Comparison of ENCODE assay signal across 13 mouse cellular contexts in genomic region chr13:92662555-92663286, GRCm38 (mm10). TPM values are rescaled to one million over a fixed set of nuclear protein-coding genes. Genes with fewer than 3 reads are reported as not detected.
DNase-seq lines count a peak whose midpoint lies in the region; ATAC-seq and TF ChIP-seq lines count a peak whose summit lies in the region.
"Had no signal": no experiment of that assay in that cellular context is flagged by ENCODE, and none has a peak within 500 bp of the region (broad histone marks: within the 10 kb centered on the region; RNA-seq: fewer than 3 reads in every experiment).

No protein-coding gene starts in this region.

- no peak overlapping the region for H3K9ac ChIP-seq in embryonic facial prominence, embryonic 11.5 days (replicated peaks; ENCODE audit: low read length)
- no peak overlapping the region for H3K9ac ChIP-seq in hindbrain, embryonic 16.5 days (ENCODE audit: low read depth, low read length)
- H3K9ac ChIP-seq in hindbrain, embryonic 13.5 days = no peak overlapping the region
- no peak overlapping the region for H3K9ac ChIP-seq in lung, postnatal 0 days (replicated peaks; ENCODE audit: low read depth)
- H3K9ac ChIP-seq in stomach, embryonic 16.5 days (ENCODE audit: low read length) = no peak overlapping the region
- H3K9ac ChIP-seq: embryonic facial prominence, embryonic 12.5 days; hindbrain, embryonic 12.5 days had no signal

- H3K9me3 ChIP-seq in embryonic facial prominence, embryonic 11.5 days (replicated peaks; ENCODE audit: control insufficient read depth, low read length) = no peaks in the 10 kb centered on the region
- no peaks in the 10 kb centered on the region for H3K9me3 ChIP-seq in embryonic facial prominence, embryonic 10.5 days
- no peaks in the 10 kb centered on the region for H3K9me3 ChIP-seq in hindbrain, embryonic 16.5 days (ENCODE audit: control insufficient read depth, low read length)
- no peaks in the 10 kb centered on the region for H3K9me3 ChIP-seq in hindbrain, embryonic 13.5 days
- no peaks in the 10 kb centered on the region for H3K9me3 ChIP-seq in lung, postnatal 0 days (ENCODE audit: low read length)
- no peaks in the 10 kb centered on the region for H3K9me3 ChIP-seq in stomach, embryonic 16.5 days (replicated peaks; ENCODE audit: control insufficient read depth, low read length)
- H3K9me3 ChIP-seq: embryonic facial prominence, embryonic 12.5 days; hindbrain, embryonic 12.5 days had no signal

- DNase-seq in embryonic facial prominence, embryonic 11.5 days (ENCODE audit: low spot score) = peak; percentile 30
- DNase-seq in embryonic facial prominence, embryonic 10.5 days (ENCODE audit: low spot score) = no peak
- DNase-seq in lung, postnatal 0 days (ENCODE audit: low spot score) = peak; percentile 39
- no peak for DNase-seq in lung, adult 2 months
- DNase-seq in ovary, postnatal 36 days (ENCODE audit: low spot score) = no peak
- DNase-seq: cerebellum, adult 8-10 months; right cerebral cortex, postnatal 14 days had no signal

- TF ChIP-seq EP300 in lung, postnatal 0 days (IDR thresholded peaks at IDR 0.05) = 0 out of 2 replicates have a peak, but pooled peaks have one; percentile 35

- 0 out of 2 replicates have a peak, but pooled peaks cover 4% of the 10 kb centered on the region for H3K4me1 ChIP-seq in embryonic facial prominence, embryonic 11.5 days (ENCODE audit: control insufficient read depth, insufficient read depth, low read length)
- peaks cover 28% of the 10 kb centered on the region for H3K4me1 ChIP-seq in embryonic facial prominence, embryonic 10.5 days
- peaks cover 2% of the 10 kb centered on the region; the same call in 1 of the 2 replicates for H3K4me1 ChIP-seq in hindbrain, embryonic 16.5 days (ENCODE audit: control insufficient read depth, insufficient read depth, low read depth, low read length)
- peaks cover 9% of the 10 kb centered on the region; the same call in 1 of the 2 replicates for H3K4me1 ChIP-seq in hindbrain, embryonic 13.5 days (replicated peaks)
- peaks cover 22% of the 10 kb centered on the region for H3K4me1 ChIP-seq in lung, postnatal 0 days (ENCODE audit: insufficient read depth, low read depth, low read length)
- peaks cover 14% of the 10 kb centered on the region for H3K4me1 ChIP-seq in lung, adult 2 months (ENCODE audit: control insufficient read depth, insufficient read depth, low read length)
- H3K4me1 ChIP-seq in stomach, embryonic 16.5 days (ENCODE audit: control insufficient read depth, insufficient read depth, low read length) = peaks cover 15% of the 10 kb centered on the region; the same call in 1 of the 2 replicates
- H3K4me1 ChIP-seq: hindbrain, embryonic 12.5 days had no signal

- H3K27me3 ChIP-seq in embryonic facial prominence, embryonic 11.5 days (ENCODE audit: control insufficient read depth, insufficient read depth, low read length) = no peaks in the 10 kb centered on the region
- no peaks in the 10 kb centered on the region for H3K27me3 ChIP-seq in embryonic facial prominence, embryonic 10.5 days (replicated peaks; ENCODE audit: low read depth, poor library complexity, severe bottlenecking)
- H3K27me3 ChIP-seq in hindbrain, embryonic 16.5 days (replicated peaks; ENCODE audit: control insufficient read depth, insufficient read depth, low read length) = no peaks in the 10 kb centered on the region
- H3K27me3 ChIP-seq in hindbrain, embryonic 13.5 days = no peaks in the 10 kb centered on the region
- H3K27me3 ChIP-seq in lung, postnatal 0 days (replicated peaks; ENCODE audit: insufficient read depth, low read length) = no peaks in the 10 kb centered on the region
- H3K27me3 ChIP-seq in stomach, embryonic 16.5 days (ENCODE audit: control insufficient read depth, insufficient read depth, low read length) = no peaks in the 10 kb centered on the region
- H3K27me3 ChIP-seq: embryonic facial prominence, embryonic 12.5 days; hindbrain, embryonic 12.5 days had no signal

- no peak for TF ChIP-seq CTCF in lung, postnatal 0 days (IDR thresholded peaks at IDR 0.05)
- no peak for TF ChIP-seq CTCF in lung, adult 2 months (IDR thresholded peaks at IDR 0.05; ENCODE audit: insufficient read depth, low read length)

- no peak overlapping the region for H3K4me2 ChIP-seq in embryonic facial prominence, embryonic 11.5 days (ENCODE audit: low read depth, low read length)
- H3K4me2 ChIP-seq in hindbrain, embryonic 16.5 days (ENCODE audit: low read length) = no peak overlapping the region
- no peak overlapping the region for H3K4me2 ChIP-seq in hindbrain, embryonic 13.5 days
- no peak overlapping the region for H3K4me2 ChIP-seq in lung, postnatal 0 days (replicated peaks; ENCODE audit: low read depth, low read length)
- no peak overlapping the region for H3K4me2 ChIP-seq in stomach, embryonic 16.5 days (ENCODE audit: low read depth, low read length)
- H3K4me2 ChIP-seq: embryonic facial prominence, embryonic 12.5 days; hindbrain, embryonic 12.5 days had no signal

- H3K27ac ChIP-seq in embryonic facial prominence, embryonic 11.5 days (replicated peaks; ENCODE audit: low read depth, low read length) = no peak overlapping the region
- no peak overlapping the region for H3K27ac ChIP-seq in embryonic facial prominence, embryonic 10.5 days (replicated peaks)
- H3K27ac ChIP-seq in hindbrain, embryonic 16.5 days (ENCODE audit: low read depth, low read length) = 0 out of 2 replicates have a peak overlapping the region, but pooled peaks have one; percentile 6
- no peak overlapping the region for H3K27ac ChIP-seq in hindbrain, embryonic 13.5 days
- peak overlapping the region; percentile 34; the same call in 1 of the 2 replicates for H3K27ac ChIP-seq in lung, postnatal 0 days (ENCODE audit: low read length)
- 0 out of 2 replicates have a peak overlapping the region, but pooled peaks have one; percentile 10 for H3K27ac ChIP-seq in stomach, embryonic 16.5 days (ENCODE audit: low read length)
- H3K27ac ChIP-seq: embryonic facial prominence, embryonic 12.5 days; hindbrain, embryonic 12.5 days; kidney, postnatal 0 days had no signal

- TF ChIP-seq POLR2A in lung, adult 2 months (IDR thresholded peaks at IDR 0.05; ENCODE audit: borderline replicate concordance, extremely low read depth, low read depth, low read length) = no peak

- H3K36me3 ChIP-seq in embryonic facial prominence, embryonic 11.5 days (replicated peaks; ENCODE audit: control insufficient read depth, insufficient read depth, low read depth, low read length) = no peaks in the 10 kb centered on the region
- H3K36me3 ChIP-seq in embryonic facial prominence, embryonic 10.5 days (replicated peaks) = peaks cover 8% of the 10 kb centered on the region; the same call in 1 of the 2 replicates
- H3K36me3 ChIP-seq in hindbrain, embryonic 16.5 days (ENCODE audit: control insufficient read depth, insufficient read depth, low read length) = peaks cover 5% of the 10 kb centered on the region
- H3K36me3 ChIP-seq in hindbrain, embryonic 13.5 days = peaks cover 12% of the 10 kb centered on the region
- peaks cover 5% of the 10 kb centered on the region; the same call in 1 of the 2 replicates for H3K36me3 ChIP-seq in lung, postnatal 0 days (ENCODE audit: insufficient read depth, low read length)
- no peaks in the 10 kb centered on the region for H3K36me3 ChIP-seq in stomach, embryonic 16.5 days (ENCODE audit: control insufficient read depth, insufficient read depth, low read length)

- no peak for ATAC-seq in embryonic facial prominence, embryonic 11.5 days (replicated peaks; ENCODE audit: insufficient number of reproducible peaks, low FRiP score, low TSS enrichment, low read depth)
- no peak for ATAC-seq in hindbrain, embryonic 16.5 days
- no peak for ATAC-seq in hindbrain, embryonic 13.5 days (ENCODE audit: low FRiP score)
- peak; percentile 66 for ATAC-seq in lung, postnatal 0 days
- ATAC-seq in stomach, embryonic 16.5 days (ENCODE audit: insufficient read depth, low FRiP score) = peak; percentile 58; the same call in 1 of the 2 replicates

- H3K4me3 ChIP-seq in embryonic facial prominence, embryonic 11.5 days (ENCODE audit: low read depth, low read length) = no peak overlapping the region
- H3K4me3 ChIP-seq in embryonic facial prominence, embryonic 10.5 days = no peak overlapping the region
- no peak overlapping the region for H3K4me3 ChIP-seq in hindbrain, embryonic 16.5 days (ENCODE audit: low read length)
- no peak overlapping the region for H3K4me3 ChIP-seq in hindbrain, embryonic 13.5 days
- no peak overlapping the region for H3K4me3 ChIP-seq in lung, postnatal 0 days (ENCODE audit: low read depth, low read length)
- no peak overlapping the region for H3K4me3 ChIP-seq in lung, adult 2 months (replicated peaks; ENCODE audit: extremely low read depth, low read depth, low read length)
- no peak overlapping the region for H3K4me3 ChIP-seq in stomach, embryonic 16.5 days (replicated peaks; ENCODE audit: low read length)
- H3K4me3 ChIP-seq: embryonic facial prominence, embryonic 12.5 days; hindbrain, embryonic 12.5 days had no signal

- WGBS in embryonic facial prominence, embryonic 11.5 days = 47% methylated on average over 8 of the region's 8 CpGs
- whole genome bisulfite sequencing in embryonic facial prominence, embryonic 10.5 days = 58% methylated on average over 8 of the region's 8 CpGs
- WGBS in hindbrain, embryonic 16.5 days = 66% methylated on average over 8 of the region's 8 CpGs
- WGBS in hindbrain, embryonic 13.5 days = 66% methylated on average over 8 of the region's 8 CpGs
- 60% methylated on average over 8 of the region's 8 CpGs for whole genome bisulfite sequencing in lung, postnatal 0 days
- 50% methylated on average over 8 of the region's 8 CpGs for WGBS in lung, adult 2 months
- WGBS in stomach, embryonic 16.5 days = 62% methylated on average over 8 of the region's 8 CpGs

RNA-seq across cellular contexts. Expression of gene Serinc5, which starts 51.8 kb away (rescaled TPM):
- 7.7 and 9.8 TPM in 2 replicates for polyA plus RNA-seq in embryonic facial prominence, embryonic 11.5 days (2014; fragmentation: Nextera tagmentation; extraction: Ambion mirVana)
- 11.6 TPM in 2 replicates for polyA plus RNA-seq in embryonic facial prominence, embryonic 10.5 days (2016; fragmentation: Nextera tagmentation; extraction: Ambion mirVana)
- polyA plus RNA-seq in hindbrain, embryonic 16.5 days (2015; fragmentation: Nextera tagmentation; extraction: Ambion mirVana) = 14.7 and 19.7 TPM in 2 replicates
- 15.8 and 18.6 TPM in 2 replicates for polyA plus RNA-seq in hindbrain, embryonic 13.5 days (2015; fragmentation: Nextera tagmentation; extraction: Ambion mirVana)
- polyA plus RNA-seq in lung, postnatal 0 days (2015; fragmentation: Nextera tagmentation; extraction: Ambion mirVana) = 21.4 and 22.0 TPM in 2 replicates
- 28.4 and 38.3 TPM in 2 replicates for polyA plus RNA-seq in lung, adult 2 months (2012; rRNA removed)
- polyA plus RNA-seq in stomach, embryonic 16.5 days (2015; fragmentation: Nextera tagmentation; extraction: Ambion mirVana) = 29.9 and 30.8 TPM in 2 replicates

Comparison
In these comparisons a context has a peak if more than half of its experiments do, and no peak if none do; other contexts are left out.
1. DNase-seq: peak in embryonic facial prominence, embryonic 11.5 days (single experiment) and lung, postnatal 0 days (single experiment); none in embryonic facial prominence, embryonic 10.5 days (single experiment), lung, adult 2 months (single experiment) and ovary, postnatal 36 days (single experiment).
2. H3K27ac ChIP-seq: peak in hindbrain, embryonic 16.5 days (single experiment), lung, postnatal 0 days (single experiment) and stomach, embryonic 16.5 days (single experiment); none in embryonic facial prominence, embryonic 11.5 days (single experiment), embryonic facial prominence, embryonic 10.5 days (single experiment) and hindbrain, embryonic 13.5 days (single experiment).
3. ATAC-seq: peak in lung, postnatal 0 days (single experiment) and stomach, embryonic 16.5 days (single experiment); none in embryonic facial prominence, embryonic 11.5 days (single experiment), hindbrain, embryonic 16.5 days (single experiment) and hindbrain, embryonic 13.5 days (single experiment).